Mouse (Mus musculus): Measurements from ENCODE around the gene Hydin. TPM values are rescaled to one million over a fixed set of nuclear protein-coding genes. Genes with fewer than 3 reads are reported as not detected.
"Not testable (repeated sequence)": the region's sequence is repeated elsewhere in the genome, so short reads cannot be mapped to it uniquely, and the experiment has no call there.

The Hydin gene
- total RNA-seq, 2 experiments from 2014 or later: 0.08 to 0.20 TPM

DNA sequence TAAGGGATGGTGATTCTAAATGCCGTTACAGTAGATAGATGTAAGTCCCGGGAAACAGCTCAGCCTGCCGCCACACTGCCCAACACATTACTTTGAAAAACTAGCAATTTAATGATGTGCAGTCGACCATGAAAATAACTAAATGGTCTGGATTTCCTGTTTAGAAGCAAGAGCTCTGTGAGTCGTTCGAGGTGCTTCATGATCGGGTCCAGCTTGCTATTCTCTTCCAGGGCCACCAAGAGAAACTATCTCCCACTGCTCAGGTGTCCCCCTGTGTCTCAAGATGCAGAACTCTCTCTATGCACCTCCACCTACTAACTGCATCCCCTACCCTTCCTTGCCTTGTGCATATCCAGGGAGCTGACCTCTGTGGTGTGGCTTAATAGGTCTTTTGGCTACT, 66.6 kb downstream of the Hydin start:
- DNase-seq (ENCODE audit: low spot score in 2 of 2): no peak

DNA sequence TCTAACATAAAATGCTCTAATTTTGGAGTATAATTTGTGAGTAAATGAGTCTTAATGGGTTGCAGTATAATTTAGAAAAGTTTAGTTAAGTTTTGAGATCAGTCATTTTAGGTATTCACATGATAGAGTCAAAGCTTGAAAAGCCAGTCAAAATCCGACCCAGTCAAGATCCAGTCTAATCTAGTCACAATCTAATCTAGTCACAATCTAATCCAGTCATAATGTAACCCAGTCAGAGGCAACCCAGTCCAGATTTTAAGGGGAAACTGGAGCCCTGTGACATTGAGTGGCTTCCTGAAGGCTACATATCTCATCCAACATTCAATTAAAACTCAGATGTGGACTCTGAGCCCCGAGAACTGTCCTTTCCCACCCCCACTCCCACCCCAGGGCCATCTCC, 72.7 kb downstream of the Hydin start:
- no peak for DNase-seq (ENCODE audit: low spot score in 2 of 2)

DNA sequence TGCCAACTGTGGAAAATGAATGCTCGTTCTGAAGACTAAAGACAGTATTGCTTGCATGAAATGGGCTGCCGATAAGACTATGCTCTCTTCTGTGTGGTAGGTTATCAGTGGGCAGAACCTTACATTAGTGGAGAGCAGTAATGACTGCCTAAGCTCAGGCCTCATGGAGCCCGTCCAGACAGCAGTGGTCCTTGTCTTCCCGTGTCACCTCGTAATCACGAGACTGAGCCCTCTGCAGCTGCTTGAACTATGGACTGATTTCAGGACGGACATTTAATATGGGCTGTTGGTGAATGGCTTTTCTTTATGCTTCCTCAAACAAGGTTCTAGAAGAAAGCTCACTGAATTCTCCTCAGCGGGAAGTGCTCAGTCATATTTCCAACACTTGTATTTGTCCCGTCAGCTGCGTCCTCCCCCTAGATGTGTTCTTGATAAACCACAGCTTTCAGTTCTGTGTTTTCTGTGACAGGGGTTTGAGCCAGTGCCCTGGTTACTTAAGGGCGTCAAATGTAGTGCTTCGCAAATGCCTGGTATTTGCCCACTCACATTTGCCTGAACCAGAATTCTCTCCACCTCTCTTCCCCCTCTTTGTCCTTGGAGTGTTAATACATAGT, 73.4 kb downstream of the Hydin start:
- DNase-seq (ENCODE audit: low spot score in 2 of 2): no peak

DNA sequence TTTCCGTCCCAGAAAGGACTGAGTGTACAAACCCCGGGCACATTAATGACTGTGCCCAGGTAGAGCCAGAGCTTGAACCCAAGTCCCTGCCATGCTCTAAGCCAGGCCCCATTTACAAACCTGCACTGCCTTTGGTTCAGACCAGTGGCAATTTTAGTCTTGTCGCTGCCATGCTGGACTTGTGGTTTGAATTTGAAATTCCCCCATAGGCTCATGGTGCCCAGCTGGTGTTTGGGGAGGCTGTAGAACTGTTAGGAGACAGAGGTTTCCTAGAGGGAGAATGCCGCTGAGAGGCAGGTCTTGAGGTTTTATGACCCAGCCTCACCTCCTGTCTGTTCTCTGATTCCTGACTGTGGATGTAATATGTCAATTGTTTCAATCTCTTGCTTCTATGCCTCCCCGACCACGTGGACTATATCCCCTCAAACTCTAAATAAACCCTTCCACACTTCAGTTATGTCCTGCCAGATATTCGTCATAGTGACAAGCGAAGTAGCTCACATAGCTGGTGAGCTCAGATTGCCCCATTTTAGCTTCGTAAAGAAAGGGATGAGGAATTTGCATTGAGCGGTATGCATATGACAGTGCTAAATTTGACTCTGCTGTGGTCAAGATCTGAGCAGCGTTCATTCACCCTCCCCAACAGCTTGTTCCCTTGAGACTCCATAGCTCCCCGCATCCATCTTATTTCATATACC, 79.1 kb downstream of the Hydin start:
- no peak for DNase-seq (ENCODE audit: low spot score in 2 of 2)

DNA sequence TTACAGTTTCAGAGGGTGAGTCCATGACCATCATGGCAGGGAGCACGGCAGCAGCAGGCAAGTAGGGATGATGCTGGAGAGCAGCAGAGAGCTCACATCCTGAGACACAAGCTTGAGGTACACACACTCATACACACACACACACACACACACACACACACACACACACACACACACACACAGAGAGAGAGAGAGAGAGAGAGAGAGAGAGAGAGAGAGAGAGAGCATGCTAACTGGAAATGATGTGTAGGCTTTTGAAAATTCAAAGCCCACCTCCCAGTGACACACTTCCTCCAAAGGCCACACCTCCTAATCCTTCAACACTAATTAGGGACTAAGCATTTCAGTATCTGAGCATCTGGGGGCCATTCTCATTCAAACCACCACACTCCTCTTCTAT, 80.1 kb downstream of the Hydin start:
- no peak for DNase-seq (ENCODE audit: low spot score in 2 of 2)

DNA sequence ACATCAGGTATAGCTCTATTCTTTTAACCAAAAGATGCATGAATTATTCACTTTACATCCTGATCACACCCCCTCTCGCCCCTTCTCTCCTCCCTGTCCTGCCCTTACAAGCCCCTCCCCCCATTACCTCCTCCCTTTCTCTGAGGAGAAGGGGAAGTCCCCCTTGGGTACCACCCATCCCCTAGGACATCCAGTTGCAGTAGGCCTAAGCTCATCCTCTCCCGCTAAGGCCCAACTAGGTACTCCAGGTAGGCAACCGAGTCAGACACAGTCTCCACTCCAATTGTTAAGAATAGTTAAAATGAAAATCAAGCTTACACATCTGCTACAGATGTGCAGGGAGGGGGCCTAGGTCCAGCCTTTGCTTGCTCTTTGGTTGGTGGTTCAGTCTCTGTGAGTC, 83.9 kb downstream of the Hydin start:
- DNase-seq (ENCODE audit: low spot score in 2 of 2): no peak

DNA sequence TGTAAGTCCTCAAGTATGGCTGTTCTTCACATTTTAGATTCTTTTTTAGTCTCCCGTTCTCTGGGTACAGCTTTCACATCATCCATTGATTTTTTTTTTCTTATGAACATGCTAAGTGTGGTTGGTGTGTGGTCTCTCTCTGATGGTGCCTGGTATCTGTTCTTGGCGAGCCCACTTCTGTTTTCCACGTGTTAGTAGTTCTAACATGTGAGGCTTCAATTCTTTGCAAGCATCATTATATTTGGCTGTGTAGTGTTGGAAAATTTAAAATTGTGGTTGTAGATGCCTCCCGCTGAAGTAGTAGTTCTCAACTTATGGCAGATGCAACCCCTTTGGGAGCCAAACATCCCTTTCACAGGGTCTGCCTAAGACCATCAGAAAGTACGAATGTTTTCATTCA, 85.1 kb downstream of the Hydin start:
- DNase-seq (ENCODE audit: low spot score in 2 of 2): no peak

DNA sequence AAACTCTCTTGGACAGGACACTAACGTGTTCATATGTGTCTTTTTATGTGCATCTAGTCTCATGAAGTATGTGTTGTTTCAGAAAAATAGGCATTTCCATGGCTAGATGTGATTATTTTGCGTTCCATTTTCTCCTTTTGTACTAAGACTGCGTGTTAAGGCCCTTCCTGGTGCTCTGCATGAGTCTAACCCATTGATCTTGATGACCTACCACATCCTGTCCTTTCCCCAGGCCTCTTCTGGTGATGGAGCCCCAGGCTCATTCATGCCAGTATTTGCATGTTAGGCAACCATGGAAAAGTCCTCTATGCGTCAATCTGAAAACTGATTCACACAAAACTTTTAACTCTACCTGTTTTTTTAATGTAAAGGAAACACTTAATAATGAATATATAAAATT, 96.2 kb downstream of the Hydin start:
- DNase-seq (ENCODE audit: low spot score in 2 of 2): no peak

DNA sequence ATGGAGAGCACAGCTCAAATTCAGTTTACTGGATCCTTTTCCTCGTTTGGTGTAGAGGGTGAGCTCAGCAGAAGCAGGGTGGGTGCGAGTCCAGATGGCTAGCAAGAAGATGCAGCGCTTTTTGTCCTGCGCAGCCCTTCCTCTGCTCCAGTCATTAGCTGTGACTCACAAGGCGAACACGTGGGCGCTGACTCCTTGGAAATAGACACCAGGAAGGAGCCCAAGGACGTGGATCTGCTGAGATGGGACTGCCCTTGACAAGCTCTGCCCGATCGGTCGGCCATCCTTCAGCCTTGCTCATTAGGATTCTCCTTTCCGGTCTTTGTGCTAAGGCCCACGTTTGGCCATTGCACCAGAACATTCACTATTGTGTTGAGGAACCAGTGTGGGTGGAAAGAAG, 106.1 kb downstream of the Hydin start:
- peak in 1 of 2 experiments; percentile 24 for DNase-seq (ENCODE audit: low spot score in 2 of 2)

DNA sequence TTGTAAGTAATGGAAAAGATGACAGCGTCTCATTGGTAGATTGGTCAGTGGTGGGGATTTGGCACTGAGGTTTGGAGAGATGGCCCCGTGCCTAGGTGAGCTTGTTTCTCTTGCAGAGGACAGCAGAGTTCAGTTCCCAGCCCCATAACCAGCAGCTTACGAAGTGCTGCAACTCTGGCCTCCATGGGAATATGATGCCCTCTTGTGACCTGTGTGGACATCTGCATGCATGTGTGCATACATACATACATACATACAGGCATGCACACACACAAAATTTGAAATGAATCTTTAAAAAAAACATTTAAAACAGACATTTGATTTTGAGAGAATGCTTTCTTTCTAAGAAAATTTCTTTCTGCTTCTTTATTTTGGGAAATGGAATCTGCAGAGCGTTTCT, 106.9 kb downstream of the Hydin start:
- DNase-seq (ENCODE audit: low spot score in 2 of 2): no peak

DNA sequence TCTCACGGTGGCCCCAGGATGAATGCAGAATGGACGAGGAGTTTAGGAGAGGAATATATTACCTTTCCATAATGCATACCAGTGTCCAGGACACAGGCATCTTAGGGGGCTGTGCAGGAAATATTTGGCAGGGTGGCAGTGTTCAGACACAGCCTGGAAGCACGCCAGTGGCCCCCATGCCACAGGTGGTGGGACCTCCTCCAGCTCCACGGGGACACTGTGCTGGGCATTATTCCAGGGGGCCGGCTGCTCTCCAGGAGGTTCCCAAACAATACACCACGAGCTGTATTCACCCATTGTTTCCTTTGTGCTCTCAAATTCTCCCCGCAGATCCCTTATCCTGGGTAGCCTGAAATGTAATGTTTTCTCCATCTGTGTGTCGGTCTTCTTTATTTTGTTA, 116.0 kb downstream of the Hydin start:
- no peak for DNase-seq (ENCODE audit: low spot score in 2 of 2)

DNA sequence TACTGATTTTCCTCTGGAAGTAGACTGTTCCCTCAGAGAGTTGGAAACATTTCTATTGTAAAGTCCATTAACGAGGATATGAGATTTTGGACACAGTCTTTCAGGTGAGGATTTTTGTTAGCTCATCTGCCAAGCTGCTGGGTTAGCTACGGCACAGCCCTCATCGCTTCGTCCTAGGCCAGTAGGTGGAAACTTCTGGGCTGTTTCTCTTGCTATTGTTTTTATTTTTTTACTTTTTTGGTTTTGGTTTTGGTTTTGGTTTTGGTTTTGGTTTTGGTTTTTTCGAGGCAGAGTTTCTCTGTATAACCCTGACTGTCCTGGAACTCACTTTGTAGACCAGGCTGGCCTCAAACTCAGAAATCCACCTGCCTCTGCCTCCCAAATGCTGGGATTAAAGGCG, 117.9 kb downstream of the Hydin start:
- not testable (repeated sequence) for DNase-seq (ENCODE audit: low spot score in 2 of 2)

DNA sequence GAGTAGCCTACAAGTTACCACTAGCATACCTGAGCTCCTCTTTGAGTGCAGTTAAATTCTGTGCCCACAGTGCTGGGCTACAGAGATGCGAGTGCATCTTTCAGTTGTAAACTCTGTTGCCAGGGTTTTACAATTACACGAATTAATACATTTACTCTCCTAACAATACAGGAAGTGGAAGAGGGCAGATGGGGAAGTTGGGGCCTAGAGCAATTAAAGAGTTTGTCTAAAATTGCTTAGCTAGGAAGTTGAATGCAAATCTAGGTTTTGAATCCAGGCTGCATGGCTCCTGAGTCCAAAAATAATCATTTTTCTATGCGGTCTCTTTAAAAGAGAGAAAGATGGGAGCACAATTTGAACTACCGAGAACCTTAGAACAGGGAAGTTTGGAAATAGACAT, 128.9 kb downstream of the Hydin start:
- DNase-seq (ENCODE audit: low spot score in 2 of 2): no peak

DNA sequence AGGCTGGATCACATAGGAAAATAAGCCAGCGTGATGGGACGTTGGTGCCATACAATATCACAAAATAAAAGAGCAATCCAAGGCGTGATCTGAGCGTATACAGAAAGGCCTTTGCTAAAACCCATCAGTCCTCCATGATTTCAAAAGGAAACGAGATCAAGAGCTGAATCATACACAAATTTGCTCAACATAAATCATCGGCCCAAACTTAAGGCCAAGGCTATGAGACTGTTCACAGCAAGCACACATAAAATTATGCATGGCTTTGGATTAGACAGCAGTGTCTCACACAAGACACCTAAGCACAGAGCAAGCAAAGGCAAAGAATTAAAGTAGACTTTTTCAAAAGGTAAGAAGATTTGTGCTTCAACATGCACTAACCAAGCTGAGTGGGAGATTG, 133.8 kb downstream of the Hydin start:
- DNase-seq (ENCODE audit: low spot score in 2 of 2): no peak

DNA sequence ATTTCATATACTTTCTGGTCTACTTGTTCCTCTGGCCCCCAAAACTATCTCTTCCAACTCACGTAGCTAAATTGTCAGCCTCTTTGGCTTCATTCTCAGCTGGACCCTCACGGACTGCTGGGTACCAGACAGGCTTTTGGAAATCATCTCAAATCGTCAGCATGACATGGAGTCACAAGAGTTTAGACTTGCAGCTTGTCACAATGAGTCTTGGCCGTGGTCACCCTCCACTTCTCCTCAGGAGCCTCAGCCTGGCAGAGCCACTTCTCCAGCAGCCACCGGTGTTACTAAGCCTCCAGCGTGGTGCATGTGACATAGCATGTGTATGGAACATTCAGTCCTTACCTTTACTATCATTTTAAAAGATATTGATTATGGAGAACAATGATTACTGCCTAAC, 135.5 kb downstream of the Hydin start:
- DNase-seq (ENCODE audit: low spot score in 2 of 2): no peak

DNA sequence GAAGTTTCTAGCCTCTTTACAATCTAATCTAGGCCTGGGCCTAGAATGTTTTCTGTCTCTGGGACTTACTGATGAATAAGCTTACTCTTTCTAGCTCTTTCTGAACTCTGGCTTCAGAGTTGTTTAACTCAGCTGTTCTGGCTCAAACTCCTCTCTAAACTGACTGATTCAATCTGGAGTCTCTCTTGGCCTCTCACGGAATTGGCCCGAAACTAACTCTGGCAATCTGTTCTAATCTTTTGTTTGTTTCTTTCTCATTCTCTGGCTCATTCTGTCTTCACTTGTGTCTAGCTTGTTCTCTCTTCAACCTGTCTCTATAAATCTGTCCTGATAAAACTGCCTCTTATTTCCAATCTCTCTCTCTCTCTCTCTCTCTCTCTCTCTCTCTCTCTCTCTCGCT, 137.7 kb downstream of the Hydin start:
- no peak for DNase-seq (ENCODE audit: low spot score in 2 of 2)

DNA sequence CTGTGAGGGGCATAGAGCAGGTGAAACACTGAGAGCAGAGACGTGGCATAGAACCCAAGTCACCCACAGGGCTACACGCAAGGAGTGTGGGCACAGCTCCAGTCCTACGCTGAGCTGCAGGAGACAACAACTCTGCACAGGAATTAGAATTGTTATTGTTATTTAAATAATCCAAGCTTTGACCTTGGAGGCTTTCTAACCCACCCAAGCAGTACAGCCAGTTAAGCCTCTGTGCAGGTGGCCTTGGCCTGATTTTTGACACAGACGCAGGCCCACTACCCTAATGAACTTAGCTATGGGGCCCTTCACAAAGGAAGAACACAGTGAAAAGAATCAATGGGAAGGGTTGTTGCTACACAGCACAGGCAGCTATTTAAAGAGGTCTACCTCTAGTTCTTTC, 148.3 kb downstream of the Hydin start:
- no peak for DNase-seq (ENCODE audit: low spot score in 2 of 2)

DNA sequence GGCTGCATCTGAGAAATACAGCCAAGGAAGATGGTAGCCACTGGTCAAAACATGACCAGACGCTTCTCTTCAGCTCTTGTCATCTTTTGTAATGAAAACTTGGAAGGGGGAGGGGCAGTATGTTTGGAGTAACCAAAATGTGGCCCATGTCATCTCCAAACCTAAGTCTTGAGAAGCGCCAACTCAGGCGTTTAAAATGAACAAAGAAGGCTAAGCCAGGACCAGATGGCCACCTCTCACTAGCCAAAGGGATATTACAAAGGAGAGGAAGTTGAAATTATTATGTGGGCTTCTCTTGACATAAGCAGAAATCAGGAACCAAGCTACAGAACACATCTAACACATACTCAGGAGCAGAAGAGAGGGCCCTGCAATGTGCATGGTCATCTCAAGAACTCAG, 150.2 kb downstream of the Hydin start:
- DNase-seq (ENCODE audit: low spot score in 2 of 2): no peak

DNA sequence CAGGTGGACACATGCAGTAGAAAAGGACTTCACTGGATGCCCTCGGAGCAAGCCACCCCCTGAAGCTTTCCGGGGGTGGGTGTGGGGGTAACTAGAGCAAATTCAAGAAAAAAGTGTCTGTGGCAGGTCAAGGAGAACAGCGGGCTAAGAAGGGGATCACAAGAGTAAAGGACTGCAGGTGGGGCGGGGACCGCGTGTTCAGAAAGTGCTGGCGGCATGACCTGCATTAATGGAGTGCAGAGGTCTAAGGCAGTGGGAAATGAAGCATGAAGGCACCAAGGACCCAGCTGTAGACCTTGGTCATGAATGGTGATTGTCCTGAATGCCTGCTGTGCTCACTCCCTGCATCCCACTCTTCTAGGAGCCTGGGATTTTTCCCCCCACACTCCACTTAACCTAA, 151.0 kb downstream of the Hydin start:
- DNase-seq (ENCODE audit: low spot score in 2 of 2): no peak

DNA sequence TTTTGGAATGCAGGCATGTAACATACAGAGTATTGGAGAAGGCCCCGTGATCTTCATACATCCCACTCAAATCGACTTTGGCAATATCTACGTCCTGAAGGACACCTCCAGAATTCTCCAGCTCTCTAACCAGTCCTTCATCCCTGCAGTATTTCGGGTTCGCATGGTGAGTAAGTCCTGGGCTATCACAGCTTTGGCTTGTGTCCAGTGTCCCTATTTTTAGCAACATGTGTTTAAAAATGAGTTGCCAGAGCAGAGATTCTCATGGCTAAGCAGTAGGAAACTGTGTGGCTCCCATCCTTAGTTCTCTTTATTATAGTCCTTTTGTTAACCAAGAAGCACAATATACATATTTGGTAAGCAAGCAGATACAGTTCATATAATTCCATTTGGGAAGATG, 152.9 kb downstream of the Hydin start:
- DNase-seq (ENCODE audit: low spot score in 2 of 2): no peak

DNA sequence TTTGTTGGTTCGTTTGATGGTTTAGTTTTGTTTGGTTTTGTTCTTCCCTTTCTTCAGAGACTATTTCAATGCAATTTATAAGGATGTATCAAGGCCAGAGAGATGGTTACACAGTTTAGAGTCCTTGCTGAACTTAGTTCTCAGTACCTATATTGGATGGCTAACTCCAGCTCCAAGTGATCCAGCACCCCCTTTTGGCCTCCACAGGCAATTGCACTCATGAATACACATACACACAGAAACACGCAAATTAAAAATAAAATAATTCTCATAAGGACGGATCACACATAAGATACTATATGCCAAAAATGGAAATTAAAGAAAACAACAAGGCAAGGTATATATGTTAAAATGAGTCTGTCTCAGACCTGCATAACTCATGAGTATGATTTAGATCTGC, 153.4 kb downstream of the Hydin start:
- no peak for DNase-seq (ENCODE audit: low spot score in 2 of 2)

DNA sequence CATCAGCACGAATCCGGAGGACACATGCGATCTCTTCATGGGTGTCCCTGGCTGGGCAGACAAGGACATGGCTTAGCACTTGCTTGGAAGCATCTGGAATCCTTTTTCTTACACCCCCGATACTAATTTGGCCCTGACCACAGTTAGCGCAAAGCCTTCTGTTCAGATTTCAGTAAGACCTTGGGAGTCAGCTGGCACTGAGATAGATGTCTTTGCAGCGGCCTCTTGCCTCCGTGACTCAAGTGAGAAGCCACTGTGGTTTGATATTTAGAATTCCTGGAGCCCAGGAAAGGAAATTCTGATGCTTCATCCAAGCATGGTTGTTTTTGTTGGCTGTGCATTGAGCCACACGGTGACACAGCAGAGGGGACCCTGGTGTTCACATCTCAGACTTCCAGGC, 157.4 kb downstream of the Hydin start:
- DNase-seq (ENCODE audit: low spot score in 2 of 2): no peak

DNA sequence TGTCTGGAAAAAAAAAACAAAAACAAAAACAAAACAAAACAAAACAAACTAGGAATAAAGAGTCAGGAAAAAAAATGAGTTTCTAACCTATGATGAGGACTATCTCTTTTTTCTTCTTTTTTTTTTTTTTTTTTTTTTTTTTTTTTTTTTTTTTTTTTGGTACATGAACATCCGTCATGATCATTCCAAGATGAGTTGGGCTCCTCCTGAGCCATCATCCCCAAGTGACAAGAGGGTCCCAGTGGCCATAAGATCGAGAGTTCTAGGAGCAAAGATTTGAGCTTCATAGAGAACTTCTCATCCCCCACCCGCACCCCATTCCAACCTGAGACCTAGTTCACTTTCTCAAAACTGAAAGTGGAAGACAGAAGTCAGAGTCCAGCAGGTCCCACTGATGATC, 164.6 kb downstream of the Hydin start:
- no peak for DNase-seq (ENCODE audit: low spot score in 2 of 2)

All from adrenal gland, postnatal 4 days (tissue).